Mouse (Mus musculus) ES-Bruce4 (cell line): ENCODE data around the gene Spata18. TPM values are rescaled to one million over a fixed set of nuclear protein-coding genes. Genes with fewer than 3 reads are reported as not detected.

Source experiments
- H3K27ac ChIP-seq: 2 replicates; pipeline ENCODE4 v1.5.1; 2012; ENCODE audit warnings: low read length, inconsistent platforms; ENCODE audit not compliant: insufficient read depth
- H3K27me3 ChIP-seq: 2 replicates; pipeline ENCODE4 v1.6.1; 2012; ENCODE audit warnings: mild to moderate bottlenecking, low read length, inconsistent platforms; ENCODE audit not compliant: control insufficient read depth, poor library complexity, insufficient read depth, severe bottlenecking
- H3K36me3 ChIP-seq: 2 replicates; pipeline ENCODE4 v1.6.1; 2012; ENCODE audit warnings: inconsistent platforms, mild to moderate bottlenecking, low read length, moderate library complexity; ENCODE audit not compliant: control insufficient read depth, poor library complexity, insufficient read depth, severe bottlenecking
- H3K4me1 ChIP-seq: one replicate; pipeline ENCODE4 v1.8.1; 2011; ENCODE audit warnings: low read length; ENCODE audit not compliant: control insufficient read depth, insufficient read depth
- H3K4me3 ChIP-seq: 2 replicates; pipeline ENCODE4 v1.5.1; 2011; ENCODE audit warnings: low read depth, mild to moderate bottlenecking, low read length
- H3K9ac ChIP-seq: 2 replicates; pipeline ENCODE4 v1.6.1; 2012; ENCODE audit warnings: low read depth, mild to moderate bottlenecking, inconsistent platforms; ENCODE audit not compliant: poor library complexity, severe bottlenecking
- H3K9me3 ChIP-seq: replicated peaks from 2 replicates; pipeline ENCODE4 v1.6.1; 2012; ENCODE audit warnings: mild to moderate bottlenecking, low read length, inconsistent platforms; ENCODE audit not compliant: control insufficient read depth, poor library complexity, insufficient read depth, severe bottlenecking
- CTCF ChIP-seq: IDR thresholded peaks from one replicate; pipeline ENCODE4 v1.8.1; 2011; ENCODE audit warnings: low read depth, low read length
- EP300 ChIP-seq: IDR thresholded peaks from 2 replicates; pipeline ENCODE4 v1.6.1; 2011; ENCODE audit warnings: low read depth, low read length; ENCODE audit not compliant: insufficient read depth
- POLR2A ChIP-seq: IDR thresholded peaks from one replicate; pipeline ENCODE4 v1.8.1; 2011; ENCODE audit warnings: low read length; ENCODE audit not compliant: insufficient read depth
- polyA plus RNA-seq: library from polyadenylated mRNA; stranded (reverse); fragments of >200 nt; gene quantifications from 2 replicates; pipeline ENCODE4 v1.2.4, GENCODE M21; 2011; ENCODE audit warnings: low read depth; ENCODE audit not compliant: missing spikeins, insufficient read depth, insufficient read length

Spata18 gene
- polyA plus RNA-seq, 1 experiment, result not detected

GRCm38 (mm10) chr5:73615211-73615610 is 36.0 kb upstream of the Spata18 start:
- Histone ChIP-seq H3K27me3 (no peaks in the 10 kb centered on the region), H3K9ac (no peak overlapping the region), H3K27ac (no peak overlapping the region), H3K4me3 (no peak overlapping the region), H3K4me1 (no peaks in the 10 kb centered on the region), H3K36me3 (no peaks in the 10 kb centered on the region), H3K9me3 (no peaks in the 10 kb centered on the region)
- TF ChIP-seq CTCF (no peak), EP300 (no peak), POLR2A (no peak)

GRCm38 (mm10) chr5:73618969-73619368 is 32.2 kb upstream of the Spata18 start:
- H3K9me3 ChIP-seq, result 0 out of 2 replicates have a peak, but pooled peaks cover 2% of the 10 kb centered on the region
- no peaks in the 10 kb centered on the region for H3K27me3 ChIP-seq
- TF ChIP-seq CTCF, result no peak
- no peak for TF ChIP-seq POLR2A
- TF ChIP-seq EP300, result no peak
- no peak overlapping the region for H3K4me3 ChIP-seq
- H3K36me3 ChIP-seq, result no peaks in the 10 kb centered on the region
- H3K9ac ChIP-seq, result no peak overlapping the region
- no peaks in the 10 kb centered on the region for H3K4me1 ChIP-seq
- no peak overlapping the region for H3K27ac ChIP-seq

GRCm38 (mm10) chr5:73625505-73625904 is 25.7 kb upstream of the Spata18 start:
- no peak overlapping the region for H3K4me3 ChIP-seq
- H3K36me3 ChIP-seq, result no peaks in the 10 kb centered on the region
- H3K9ac ChIP-seq, result no peak overlapping the region
- TF ChIP-seq CTCF, result no peak
- no peak for TF ChIP-seq POLR2A
- no peak for TF ChIP-seq EP300
- no peaks in the 10 kb centered on the region for H3K27me3 ChIP-seq
- no peaks in the 10 kb centered on the region for H3K4me1 ChIP-seq
- 0 out of 2 replicates have a peak, but pooled peaks cover 2% of the 10 kb centered on the region for H3K9me3 ChIP-seq
- no peak overlapping the region for H3K27ac ChIP-seq

- Histone ChIP-seq H3K36me3 (no peaks in the 10 kb centered on the region), H3K27ac (no peak overlapping the region), H3K4me3 (no peak overlapping the region), H3K4me1 (no peaks in the 10 kb centered on the region), H3K27me3 (no peaks in the 10 kb centered on the region), H3K9me3 (no peaks in the 10 kb centered on the region), H3K9ac (no peak overlapping the region)
- TF ChIP-seq POLR2A, result no peak
- TF ChIP-seq CTCF, result no peak
- no peak for TF ChIP-seq EP300
Measured at GRCm38 (mm10) chr5:73626842-73627241, 24.3 kb upstream of the Spata18 start.

- Histone ChIP-seq H3K27ac (no peak overlapping the region), H3K4me1 (no peaks in the 10 kb centered on the region), H3K9ac (no peak overlapping the region), H3K4me3 (no peak overlapping the region), H3K36me3 (no peaks in the 10 kb centered on the region), H3K27me3 (no peaks in the 10 kb centered on the region), H3K9me3 (no peaks in the 10 kb centered on the region)
- TF ChIP-seq POLR2A (no peak), EP300 (no peak), CTCF (no peak)
Measured at GRCm38 (mm10) chr5:73627559-73627958, 23.6 kb upstream of the Spata18 start.

- TF ChIP-seq POLR2A, result no peak
- no peak for TF ChIP-seq CTCF
- TF ChIP-seq EP300, result no peak
- Histone ChIP-seq H3K4me3 (no peak overlapping the region), H3K4me1 (no peaks in the 10 kb centered on the region), H3K27me3 (no peaks in the 10 kb centered on the region), H3K9ac (no peak overlapping the region), H3K9me3 (no peaks in the 10 kb centered on the region), H3K36me3 (no peaks in the 10 kb centered on the region), H3K27ac (no peak overlapping the region)
Measured at GRCm38 (mm10) chr5:73627991-73628390, 23.2 kb upstream of the Spata18 start.
